Mouse (Mus musculus): ENCODE measurements at regions not wholly inside any gene's neighbourhood (a gene's known extent, or its start where the extent isn't known, plus 50 kb on each side); places are given as distances from the start of the nearest gene placed in this dataset.

- TF ChIP-seq POLR2A (IDR thresholded peaks at IDR 0.05; ENCODE audit: extremely low read depth, insufficient read depth, low read length) (no peak), CTCF (IDR thresholded peaks at IDR 0.05; ENCODE audit: low read depth, low read length) (no peak)
Observed at GRCm38 (mm10) chrX:129690677-129691076, 58.9 kb upstream of the Diaph2 start.
